Mouse (Mus musculus): ENCODE measurements at regions not wholly inside any gene's neighbourhood (a gene's known extent, or its start where the extent isn't known, plus 50 kb on each side); places are given as distances from the start of the nearest gene placed in this dataset.

DNA sequence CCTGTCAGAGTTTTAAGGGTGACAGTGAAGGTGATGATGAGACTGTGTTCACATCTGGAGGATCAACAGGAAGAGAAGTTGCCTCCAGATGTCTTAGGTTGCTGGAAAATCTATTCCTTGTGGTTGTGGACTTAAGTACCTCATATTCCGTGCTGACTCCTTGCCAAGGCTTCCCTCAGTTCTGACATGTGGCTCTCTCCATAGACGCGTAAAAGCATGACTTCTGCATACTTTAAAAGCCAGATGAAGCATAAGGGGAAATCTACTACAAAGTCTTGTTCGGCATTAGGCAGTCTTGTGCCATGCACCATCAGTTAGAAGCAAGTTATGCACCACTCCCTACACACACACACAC lies 269.1 kb upstream of the Cdyl start:
- no peak overlapping the region for H3K9ac ChIP-seq (replicated peaks; ENCODE audit: low read length)
- no peak overlapping the region for H3K4me3 ChIP-seq (ENCODE audit: low read length)
- H3K9me3 ChIP-seq (ENCODE audit: low read length) = no peaks in the 10 kb centered on the region
- H3K27ac ChIP-seq (ENCODE audit: low read length) = no peak overlapping the region
- ATAC-seq (ENCODE audit: low FRiP score, low TSS enrichment) = no peak
- no peak overlapping the region for H3K4me2 ChIP-seq (replicated peaks; ENCODE audit: low read depth, low read length)
- no peaks in the 10 kb centered on the region for H3K36me3 ChIP-seq (ENCODE audit: insufficient read depth, low read length)
- no peaks in the 10 kb centered on the region for H3K27me3 ChIP-seq (ENCODE audit: insufficient read depth, low read length)
- peaks cover 7% of the 10 kb centered on the region; the same call in 1 of the 2 replicates for H3K4me1 ChIP-seq (ENCODE audit: insufficient read depth, low read length)
- 69% methylated on average over 4 of the region's 4 CpGs for WGBS

DNA sequence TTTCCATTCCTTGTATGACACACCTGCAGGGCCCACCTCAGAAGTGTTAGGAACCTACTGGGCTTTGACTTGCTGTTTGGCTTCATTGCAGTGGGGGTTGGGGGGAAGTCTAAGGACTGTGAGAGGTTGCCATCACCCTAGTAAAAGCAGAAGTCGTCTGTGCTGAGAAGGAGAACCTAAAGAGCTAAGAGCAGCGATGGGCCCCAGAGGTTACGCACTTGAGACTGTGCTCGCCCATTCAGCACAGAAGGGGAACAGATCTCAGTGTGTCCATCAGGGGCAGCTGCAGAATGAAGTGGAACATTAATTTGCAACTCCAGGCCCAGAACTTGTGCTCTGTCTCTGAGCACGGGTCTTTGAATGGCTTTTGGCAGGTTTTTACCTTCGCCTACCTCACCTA lies 267.5 kb upstream of the Cdyl start:
- no peak overlapping the region for H3K4me3 ChIP-seq (ENCODE audit: low read length)
- no peaks in the 10 kb centered on the region for H3K27me3 ChIP-seq (ENCODE audit: insufficient read depth, low read length)
- H3K36me3 ChIP-seq (ENCODE audit: insufficient read depth, low read length) = no peaks in the 10 kb centered on the region
- no peak for ATAC-seq (ENCODE audit: low FRiP score, low TSS enrichment)
- H3K9ac ChIP-seq (replicated peaks; ENCODE audit: low read length) = no peak overlapping the region
- H3K4me1 ChIP-seq (ENCODE audit: insufficient read depth, low read length) = peaks cover 11% of the 10 kb centered on the region; the same call in 1 of the 2 replicates
- no peak overlapping the region for H3K27ac ChIP-seq (ENCODE audit: low read length)
- WGBS = 80% methylated on average over 6 of the region's 6 CpGs
- H3K4me2 ChIP-seq (replicated peaks; ENCODE audit: low read depth, low read length) = no peak overlapping the region
- H3K9me3 ChIP-seq (ENCODE audit: low read length) = no peaks in the 10 kb centered on the region

DNA sequence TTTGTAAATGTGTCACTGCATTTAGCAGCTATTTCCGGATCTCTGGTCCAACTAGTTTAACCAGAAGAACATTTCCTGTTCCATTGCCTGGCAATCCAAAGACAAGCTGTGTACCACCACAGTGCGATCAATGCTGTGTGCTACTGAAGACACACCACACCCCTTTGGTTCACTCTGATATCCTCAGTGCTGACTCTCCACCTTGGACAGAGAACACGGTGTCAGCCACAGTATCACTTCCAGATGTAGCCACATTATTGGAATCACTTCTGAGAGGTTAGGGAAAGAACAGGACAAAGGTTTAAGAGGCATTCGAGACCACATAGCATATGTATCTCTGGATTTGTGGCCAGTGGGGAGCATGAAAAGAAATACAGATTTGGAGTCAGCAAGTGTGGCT lies 264.4 kb upstream of the Cdyl start:
- no peak overlapping the region for H3K4me3 ChIP-seq (ENCODE audit: low read length)
- peak; percentile 57; the same call in 1 of the 2 replicates for ATAC-seq (ENCODE audit: low FRiP score, low TSS enrichment)
- no peaks in the 10 kb centered on the region for H3K27me3 ChIP-seq (ENCODE audit: insufficient read depth, low read length)
- no peak overlapping the region for H3K4me2 ChIP-seq (replicated peaks; ENCODE audit: low read depth, low read length)
- no peak overlapping the region for H3K27ac ChIP-seq (ENCODE audit: low read length)
- H3K36me3 ChIP-seq (ENCODE audit: insufficient read depth, low read length) = no peaks in the 10 kb centered on the region
- peaks cover 11% of the 10 kb centered on the region; the same call in 1 of the 2 replicates for H3K4me1 ChIP-seq (ENCODE audit: insufficient read depth, low read length)
- no peak overlapping the region for H3K9ac ChIP-seq (replicated peaks; ENCODE audit: low read length)
- 65% methylated on average over 4 of the region's 4 CpGs for WGBS
- H3K9me3 ChIP-seq (ENCODE audit: low read length) = no peaks in the 10 kb centered on the region

DNA sequence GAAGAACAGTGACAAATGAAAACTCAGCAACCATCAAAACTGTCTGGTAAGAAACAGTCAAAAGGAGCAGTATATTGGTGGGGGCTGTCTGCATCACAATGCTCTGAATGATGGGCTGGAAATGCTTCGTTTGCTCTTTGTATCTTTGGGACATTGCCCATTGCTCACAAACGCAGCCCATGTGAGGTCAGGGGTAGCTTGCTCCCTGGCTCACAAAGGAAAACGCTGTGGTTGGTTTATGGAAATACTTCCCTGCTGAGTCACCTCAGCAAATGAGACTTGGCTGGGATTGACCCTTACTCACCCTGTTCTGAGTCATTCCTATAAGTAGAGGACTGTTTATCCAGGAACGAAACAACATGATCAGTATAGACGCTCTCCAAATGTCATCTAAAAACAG lies 264.0 kb upstream of the Cdyl start:
- Histone ChIP-seq H3K9me3 (ENCODE audit: low read length) (no peaks in the 10 kb centered on the region), H3K4me1 (ENCODE audit: insufficient read depth, low read length) (peaks cover 11% of the 10 kb centered on the region; the same call in 1 of the 2 replicates), H3K27me3 (ENCODE audit: insufficient read depth, low read length) (no peaks in the 10 kb centered on the region), H3K4me3 (ENCODE audit: low read length) (no peak overlapping the region), H3K9ac (replicated peaks; ENCODE audit: low read length) (no peak overlapping the region), H3K36me3 (ENCODE audit: insufficient read depth, low read length) (no peaks in the 10 kb centered on the region), H3K4me2 (replicated peaks; ENCODE audit: low read depth, low read length) (no peak overlapping the region), H3K27ac (ENCODE audit: low read length) (no peak overlapping the region)
- peak; percentile 54; the same call in 1 of the 2 replicates for ATAC-seq (ENCODE audit: low FRiP score, low TSS enrichment)
- WGBS = 33% methylated on average over 5 of the region's 5 CpGs

DNA sequence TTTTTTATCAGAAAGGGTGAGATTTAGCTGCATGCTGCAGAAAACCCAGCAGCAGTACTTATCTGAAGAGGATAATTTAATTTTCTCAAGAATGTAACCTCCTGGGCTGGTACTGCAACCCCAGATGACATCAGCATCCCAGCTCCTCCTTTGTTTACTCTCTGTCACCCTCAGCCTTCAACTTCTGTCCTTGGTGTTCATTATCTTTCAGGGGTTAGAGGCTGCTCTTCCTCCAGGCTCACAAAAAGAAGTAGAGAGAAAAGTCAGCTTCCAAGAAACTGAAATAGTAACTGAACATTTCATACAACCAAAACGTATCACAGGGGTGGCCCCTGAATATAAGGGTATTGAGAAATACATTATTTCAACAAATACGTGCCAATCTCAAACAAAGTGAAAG lies 262.5 kb upstream of the Cdyl start:
- WGBS = 83% methylated on average over 2 of the region's 2 CpGs
- no peak overlapping the region for H3K4me3 ChIP-seq (ENCODE audit: low read length)
- no peaks in the 10 kb centered on the region for H3K36me3 ChIP-seq (ENCODE audit: insufficient read depth, low read length)
- no peak overlapping the region for H3K9ac ChIP-seq (replicated peaks; ENCODE audit: low read length)
- H3K4me1 ChIP-seq (ENCODE audit: insufficient read depth, low read length) = peaks cover 11% of the 10 kb centered on the region; the same call in 1 of the 2 replicates
- ATAC-seq (ENCODE audit: low FRiP score, low TSS enrichment) = no peak
- no peaks in the 10 kb centered on the region for H3K9me3 ChIP-seq (ENCODE audit: low read length)
- H3K27me3 ChIP-seq (ENCODE audit: insufficient read depth, low read length) = no peaks in the 10 kb centered on the region
- no peak overlapping the region for H3K27ac ChIP-seq (ENCODE audit: low read length)
- no peak overlapping the region for H3K4me2 ChIP-seq (replicated peaks; ENCODE audit: low read depth, low read length)

DNA sequence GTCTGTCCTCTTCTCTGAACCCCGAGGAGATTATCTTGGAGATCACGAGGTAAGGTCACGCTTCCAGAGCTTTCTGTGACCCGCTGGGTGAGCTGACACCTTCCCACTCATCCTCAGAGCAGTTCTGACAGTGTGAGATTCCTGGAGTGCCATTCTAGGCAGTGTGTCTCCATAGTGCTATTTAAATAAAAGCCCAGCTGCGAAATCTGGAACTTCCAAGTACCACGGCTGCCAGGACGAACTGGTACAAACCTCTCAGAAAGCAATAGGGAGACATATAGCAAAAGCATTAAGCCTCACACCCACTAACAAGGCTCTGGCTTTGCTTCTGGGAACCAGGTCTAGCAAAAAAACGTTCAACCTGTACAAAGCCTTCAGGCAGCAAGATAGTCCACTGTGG lies 261.4 kb upstream of the Cdyl start:
- Histone ChIP-seq H3K27me3 (ENCODE audit: insufficient read depth, low read length) (no peaks in the 10 kb centered on the region), H3K4me3 (ENCODE audit: low read length) (no peak overlapping the region), H3K4me1 (ENCODE audit: insufficient read depth, low read length) (peaks cover 11% of the 10 kb centered on the region; the same call in 1 of the 2 replicates), H3K4me2 (replicated peaks; ENCODE audit: low read depth, low read length) (no peak overlapping the region), H3K9me3 (ENCODE audit: low read length) (no peaks in the 10 kb centered on the region), H3K36me3 (ENCODE audit: insufficient read depth, low read length) (no peaks in the 10 kb centered on the region), H3K27ac (ENCODE audit: low read length) (no peak overlapping the region), H3K9ac (replicated peaks; ENCODE audit: low read length) (no peak overlapping the region)
- ATAC-seq (ENCODE audit: low FRiP score, low TSS enrichment) = no peak
- WGBS = 65% methylated on average over 8 of the region's 8 CpGs

DNA sequence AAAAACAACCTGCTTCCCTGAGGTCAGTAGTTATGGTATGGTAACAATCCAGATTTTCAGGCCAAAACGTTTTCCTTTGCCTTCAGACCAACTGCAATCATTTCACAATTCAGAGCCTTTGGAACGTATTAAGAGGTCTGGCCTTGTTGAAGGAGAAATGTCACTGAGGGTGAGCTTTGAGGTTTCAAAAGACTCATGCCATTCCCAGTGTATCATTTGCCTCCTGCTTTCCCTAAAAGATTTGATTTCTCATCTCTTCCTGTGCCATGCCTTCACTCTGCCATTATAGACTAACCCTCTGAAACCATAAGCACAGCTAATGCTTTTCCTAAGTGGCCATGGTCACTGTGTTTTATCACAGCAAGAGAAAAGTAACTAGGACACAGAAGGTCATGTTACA lies 256.8 kb upstream of the Cdyl start:
- Histone ChIP-seq H3K4me3 (ENCODE audit: low read length) (no peak overlapping the region), H3K9ac (replicated peaks; ENCODE audit: low read length) (no peak overlapping the region), H3K27ac (ENCODE audit: low read length) (no peak overlapping the region), H3K27me3 (ENCODE audit: insufficient read depth, low read length) (no peaks in the 10 kb centered on the region), H3K9me3 (ENCODE audit: low read length) (no peaks in the 10 kb centered on the region), H3K36me3 (ENCODE audit: insufficient read depth, low read length) (no peaks in the 10 kb centered on the region), H3K4me1 (ENCODE audit: insufficient read depth, low read length) (no peaks in the 10 kb centered on the region), H3K4me2 (replicated peaks; ENCODE audit: low read depth, low read length) (no peak overlapping the region)
- whole genome bisulfite sequencing = 81% methylated on average over 2 of the region's 2 CpGs
- ATAC-seq (ENCODE audit: low FRiP score, low TSS enrichment) = no peak

DNA sequence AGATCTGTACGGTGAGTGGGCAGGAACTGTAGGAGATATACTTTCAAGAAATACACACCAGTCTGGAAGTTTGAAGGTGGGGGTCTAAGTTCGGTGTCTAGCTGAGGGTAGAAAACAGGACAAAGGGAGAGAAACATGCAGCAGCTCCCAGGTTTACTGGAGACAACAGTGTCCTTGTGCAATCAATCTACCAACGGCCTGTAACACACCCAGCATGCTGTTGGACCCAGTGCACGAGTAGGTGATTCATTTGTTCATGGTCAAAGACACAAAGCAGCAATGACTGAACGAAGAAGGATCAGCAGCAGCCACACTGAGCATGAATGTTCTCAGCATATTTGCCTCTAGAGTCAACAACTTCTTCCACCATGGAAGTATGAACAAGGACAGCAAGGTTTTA lies 255.2 kb upstream of the Cdyl start:
- Histone ChIP-seq H3K9me3 (ENCODE audit: low read length) (no peaks in the 10 kb centered on the region), H3K4me1 (ENCODE audit: insufficient read depth, low read length) (no peaks in the 10 kb centered on the region), H3K27me3 (ENCODE audit: insufficient read depth, low read length) (no peaks in the 10 kb centered on the region), H3K36me3 (ENCODE audit: insufficient read depth, low read length) (no peaks in the 10 kb centered on the region), H3K9ac (replicated peaks; ENCODE audit: low read length) (no peak overlapping the region), H3K4me2 (replicated peaks; ENCODE audit: low read depth, low read length) (no peak overlapping the region), H3K4me3 (ENCODE audit: low read length) (no peak overlapping the region), H3K27ac (ENCODE audit: low read length) (no peak overlapping the region)
- ATAC-seq (ENCODE audit: low FRiP score, low TSS enrichment) = no peak
- 80% methylated on average over 5 of the region's 5 CpGs for WGBS

DNA sequence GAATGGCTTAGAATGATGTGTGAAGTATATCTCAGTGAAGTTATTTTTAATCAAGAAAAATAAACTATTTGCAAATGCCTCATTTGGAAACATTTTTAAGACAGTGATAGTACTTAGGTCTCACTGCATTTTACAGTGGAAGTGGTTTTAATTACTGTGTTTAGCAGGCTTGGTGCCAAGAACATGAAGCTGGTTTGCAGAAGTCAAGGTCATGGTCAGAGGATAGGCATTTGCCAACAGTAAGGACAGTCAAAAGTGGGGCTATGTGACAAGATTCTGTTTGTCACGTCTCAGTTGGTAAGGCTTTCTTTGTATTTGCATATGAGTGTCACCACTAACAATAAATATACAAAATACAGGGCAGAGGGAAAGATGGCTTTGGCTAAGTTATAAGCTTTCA lies 254.2 kb upstream of the Cdyl start:
- 81% methylated on average over 1 of the region's 1 CpGs for WGBS
- no peaks in the 10 kb centered on the region for H3K9me3 ChIP-seq (ENCODE audit: low read length)
- H3K36me3 ChIP-seq (ENCODE audit: insufficient read depth, low read length) = no peaks in the 10 kb centered on the region
- H3K27me3 ChIP-seq (ENCODE audit: insufficient read depth, low read length) = no peaks in the 10 kb centered on the region
- no peaks in the 10 kb centered on the region for H3K4me1 ChIP-seq (ENCODE audit: insufficient read depth, low read length)
- no peak overlapping the region for H3K4me2 ChIP-seq (replicated peaks; ENCODE audit: low read depth, low read length)
- no peak for ATAC-seq (ENCODE audit: low FRiP score, low TSS enrichment)
- no peak overlapping the region for H3K27ac ChIP-seq (ENCODE audit: low read length)
- no peak overlapping the region for H3K9ac ChIP-seq (replicated peaks; ENCODE audit: low read length)
- no peak overlapping the region for H3K4me3 ChIP-seq (ENCODE audit: low read length)

DNA sequence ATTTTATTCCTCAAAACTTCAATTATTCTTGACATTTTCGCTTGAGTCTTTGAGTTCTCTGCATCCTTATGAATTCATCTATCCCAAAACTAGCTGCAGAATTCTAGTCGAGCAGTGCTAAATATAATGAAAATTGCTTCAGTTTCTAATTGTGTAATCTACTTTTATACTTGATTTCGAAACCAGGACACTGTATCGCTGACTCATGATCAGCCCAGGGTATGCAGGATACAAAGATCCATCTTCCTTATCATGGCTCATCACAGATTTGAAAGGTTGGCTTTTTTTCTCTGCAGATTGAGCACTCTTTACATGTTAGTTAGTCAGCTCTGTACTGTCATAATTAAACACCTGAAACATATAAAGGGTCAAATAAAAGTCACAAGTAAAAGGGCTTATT lies 242.1 kb upstream of the Cdyl start:
- H3K4me2 ChIP-seq (replicated peaks; ENCODE audit: low read depth, low read length) = no peak overlapping the region
- H3K36me3 ChIP-seq (ENCODE audit: insufficient read depth, low read length) = no peaks in the 10 kb centered on the region
- no peaks in the 10 kb centered on the region for H3K4me1 ChIP-seq (ENCODE audit: insufficient read depth, low read length)
- 89% methylated on average over 4 of the region's 4 CpGs for WGBS
- H3K27me3 ChIP-seq (ENCODE audit: insufficient read depth, low read length) = no peaks in the 10 kb centered on the region
- no peak overlapping the region for H3K9ac ChIP-seq (replicated peaks; ENCODE audit: low read length)
- H3K9me3 ChIP-seq (ENCODE audit: low read length) = no peaks in the 10 kb centered on the region
- H3K4me3 ChIP-seq (ENCODE audit: low read length) = no peak overlapping the region
- no peak for ATAC-seq (ENCODE audit: low FRiP score, low TSS enrichment)
- no peak overlapping the region for H3K27ac ChIP-seq (ENCODE audit: low read length)

DNA sequence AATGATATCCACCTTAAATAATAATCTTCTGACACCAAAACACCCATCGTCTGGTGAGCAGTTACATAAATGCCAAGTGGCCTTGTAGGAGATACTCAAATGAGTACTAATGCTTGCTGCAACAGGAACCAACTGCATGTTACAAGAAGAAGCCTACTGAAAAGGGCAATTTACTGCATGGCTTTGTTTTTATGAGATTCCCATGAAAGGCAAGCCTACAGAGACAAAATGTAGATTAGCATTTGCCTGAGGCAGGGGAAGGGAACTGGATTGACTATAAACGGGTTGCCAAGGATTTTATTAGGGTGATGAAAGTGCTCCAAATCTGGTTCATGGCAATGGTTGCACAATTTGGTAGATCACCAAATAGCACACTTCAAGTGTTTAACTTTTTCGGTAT lies 239.6 kb upstream of the Cdyl start:
- Histone ChIP-seq H3K9me3 (ENCODE audit: low read length) (no peaks in the 10 kb centered on the region), H3K27ac (ENCODE audit: low read length) (no peak overlapping the region), H3K27me3 (ENCODE audit: insufficient read depth, low read length) (no peaks in the 10 kb centered on the region), H3K36me3 (ENCODE audit: insufficient read depth, low read length) (no peaks in the 10 kb centered on the region), H3K4me1 (ENCODE audit: insufficient read depth, low read length) (no peaks in the 10 kb centered on the region), H3K4me2 (replicated peaks; ENCODE audit: low read depth, low read length) (no peak overlapping the region), H3K4me3 (ENCODE audit: low read length) (no peak overlapping the region), H3K9ac (replicated peaks; ENCODE audit: low read length) (no peak overlapping the region)
- ATAC-seq (ENCODE audit: low FRiP score, low TSS enrichment) = no peak
- 67% methylated on average over 3 of the region's 3 CpGs for WGBS
